Mouse (Mus musculus): Measurements from ENCODE around the gene Sh3tc1. TPM values are rescaled to one million over a fixed set of nuclear protein-coding genes. Genes with fewer than 3 reads are reported as not detected.

Gene Sh3tc1
- polyA plus RNA-seq, 1 experiment = not detected

GRCm38 (mm10) chr5:35713649-35714354, 26.0 kb downstream of the Sh3tc1 start:
- no peak for TF ChIP-seq POLR2A (IDR thresholded peaks at IDR 0.05; ENCODE audit: low read depth, low read length)
- TF ChIP-seq CTCF (IDR thresholded peaks at IDR 0.05; ENCODE audit: borderline replicate concordance, insufficient read depth, low read length) = peak; percentile 95

DNA sequence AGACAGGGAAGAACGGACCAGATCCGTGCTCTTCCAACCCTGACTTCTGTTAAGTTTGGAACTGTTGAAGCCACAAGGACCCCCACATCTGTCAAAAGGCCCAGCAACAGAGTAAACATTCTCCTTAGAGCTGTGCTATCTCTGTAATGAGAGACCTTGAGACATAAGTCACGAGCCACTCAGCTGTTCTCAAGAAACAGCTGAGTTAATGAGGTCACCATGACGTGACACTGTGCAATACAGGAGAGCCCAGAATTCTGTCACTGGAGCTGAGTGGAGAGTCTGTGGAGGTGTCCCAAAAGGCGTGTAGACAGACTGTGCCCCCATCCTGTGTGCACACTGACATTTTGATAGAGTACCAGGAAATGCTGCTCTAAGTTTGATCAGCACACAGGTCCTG, 27.3 kb downstream of the Sh3tc1 start:
- H3K27ac ChIP-seq (ENCODE audit: insufficient read depth, low read length) = no peak overlapping the region
- H3K4me1 ChIP-seq (ENCODE audit: control insufficient read depth, insufficient read depth, low read length) = no peaks in the 10 kb centered on the region
- TF ChIP-seq POLR2A (IDR thresholded peaks at IDR 0.05; ENCODE audit: low read depth, low read length) (no peak), CTCF (IDR thresholded peaks at IDR 0.05; ENCODE audit: borderline replicate concordance, insufficient read depth, low read length) (no peak)
- H3K4me3 ChIP-seq (ENCODE audit: insufficient read depth, low read length) = no peak overlapping the region

More at GRCm38 (mm10) chr5:35713649-35714354, 26.0 kb downstream of the Sh3tc1 start:
- Histone ChIP-seq H3K27ac (ENCODE audit: insufficient read depth, low read length) (no peak overlapping the region), H3K4me3 (ENCODE audit: insufficient read depth, low read length) (no peak overlapping the region), H3K4me1 (ENCODE audit: control insufficient read depth, insufficient read depth, low read length) (no peaks in the 10 kb centered on the region)

- Histone ChIP-seq H3K27ac (ENCODE audit: insufficient read depth, low read length) (no peak overlapping the region), H3K4me1 (ENCODE audit: control insufficient read depth, insufficient read depth, low read length) (no peaks in the 10 kb centered on the region), H3K4me3 (ENCODE audit: insufficient read depth, low read length) (no peak overlapping the region)
- no peak for TF ChIP-seq POLR2A (IDR thresholded peaks at IDR 0.05; ENCODE audit: low read depth, low read length)
- no peak for TF ChIP-seq CTCF (IDR thresholded peaks at IDR 0.05; ENCODE audit: borderline replicate concordance, insufficient read depth, low read length)
These were observed 28.9 kb downstream of the Sh3tc1 start for GRCm38 (mm10) chr5:35710931-35711330.

- TF ChIP-seq POLR2A (IDR thresholded peaks at IDR 0.05; ENCODE audit: low read depth, low read length) (no peak), CTCF (IDR thresholded peaks at IDR 0.05; ENCODE audit: borderline replicate concordance, insufficient read depth, low read length) (no peak)
- no peaks in the 10 kb centered on the region for H3K4me1 ChIP-seq (ENCODE audit: control insufficient read depth, insufficient read depth, low read length)
- H3K4me3 ChIP-seq (ENCODE audit: insufficient read depth, low read length) = no peak overlapping the region
- H3K27ac ChIP-seq (ENCODE audit: insufficient read depth, low read length) = no peak overlapping the region
These were observed 29.3 kb downstream of the Sh3tc1 start for GRCm38 (mm10) chr5:35710481-35710880.

GRCm38 (mm10) chr5:35705411-35705810, 34.4 kb downstream of the Sh3tc1 start:
- Histone ChIP-seq H3K27ac (ENCODE audit: insufficient read depth, low read length) (no peak overlapping the region), H3K4me1 (ENCODE audit: control insufficient read depth, insufficient read depth, low read length) (no peaks in the 10 kb centered on the region), H3K4me3 (ENCODE audit: insufficient read depth, low read length) (no peak overlapping the region)
- TF ChIP-seq CTCF (IDR thresholded peaks at IDR 0.05; ENCODE audit: borderline replicate concordance, insufficient read depth, low read length) (no peak), POLR2A (IDR thresholded peaks at IDR 0.05; ENCODE audit: low read depth, low read length) (no peak)

- H3K4me3 ChIP-seq (ENCODE audit: insufficient read depth, low read length) = no peak overlapping the region
- no peak overlapping the region for H3K27ac ChIP-seq (ENCODE audit: insufficient read depth, low read length)
- TF ChIP-seq CTCF (IDR thresholded peaks at IDR 0.05; ENCODE audit: borderline replicate concordance, insufficient read depth, low read length) (no peak), POLR2A (IDR thresholded peaks at IDR 0.05; ENCODE audit: low read depth, low read length) (no peak)
- no peaks in the 10 kb centered on the region for H3K4me1 ChIP-seq (ENCODE audit: control insufficient read depth, insufficient read depth, low read length)
These were observed 36.0 kb downstream of the Sh3tc1 start for GRCm38 (mm10) chr5:35703814-35704213.

- TF ChIP-seq POLR2A (IDR thresholded peaks at IDR 0.05; ENCODE audit: low read depth, low read length) (no peak), CTCF (IDR thresholded peaks at IDR 0.05; ENCODE audit: borderline replicate concordance, insufficient read depth, low read length) (no peak)
These were observed 36.6 kb downstream of the Sh3tc1 start for GRCm38 (mm10) chr5:35703183-35703582.

DNA sequence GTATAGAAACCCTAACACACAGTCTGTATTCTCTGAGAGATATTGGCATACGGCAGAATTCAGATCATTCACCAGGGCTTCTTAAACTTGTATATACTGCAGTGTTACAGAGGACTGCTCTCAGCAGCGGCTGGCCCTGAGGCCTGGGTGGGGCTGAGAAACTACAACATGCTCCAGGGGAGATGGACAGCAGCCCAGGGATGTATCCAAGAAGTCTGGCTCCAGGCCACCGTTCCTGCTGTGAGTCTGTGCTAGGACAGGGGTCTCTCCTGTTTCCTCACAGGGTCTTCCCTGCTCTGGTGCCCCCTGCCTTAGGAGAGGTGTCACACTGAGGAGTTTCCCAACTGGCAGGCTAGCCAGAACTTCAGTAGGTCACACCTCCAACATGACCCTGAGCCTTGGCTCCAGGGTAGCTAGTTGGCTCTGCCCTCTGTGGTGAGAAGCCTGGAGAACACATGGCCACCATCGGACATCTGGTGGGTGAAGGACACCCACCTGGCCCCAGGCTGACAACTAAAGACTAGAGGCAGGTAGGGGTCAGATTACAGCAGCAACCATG, 37.1 kb downstream of the Sh3tc1 start:
- TF ChIP-seq POLR2A (IDR thresholded peaks at IDR 0.05; ENCODE audit: low read depth, low read length) = no peak
- no peak for TF ChIP-seq CTCF (IDR thresholded peaks at IDR 0.05; ENCODE audit: borderline replicate concordance, insufficient read depth, low read length)
- H3K4me3 ChIP-seq (ENCODE audit: insufficient read depth, low read length) = no peak overlapping the region
- H3K27ac ChIP-seq (ENCODE audit: insufficient read depth, low read length) = no peak overlapping the region
- H3K4me1 ChIP-seq (ENCODE audit: control insufficient read depth, insufficient read depth, low read length) = no peaks in the 10 kb centered on the region

More at GRCm38 (mm10) chr5:35703183-35703582, 36.6 kb downstream of the Sh3tc1 start:
- Histone ChIP-seq H3K27ac (ENCODE audit: insufficient read depth, low read length) (no peak overlapping the region), H3K4me3 (ENCODE audit: insufficient read depth, low read length) (no peak overlapping the region), H3K4me1 (ENCODE audit: control insufficient read depth, insufficient read depth, low read length) (no peaks in the 10 kb centered on the region)

- Histone ChIP-seq H3K4me1 (ENCODE audit: control insufficient read depth, insufficient read depth, low read length) (no peaks in the 10 kb centered on the region), H3K27ac (ENCODE audit: insufficient read depth, low read length) (no peak overlapping the region), H3K4me3 (ENCODE audit: insufficient read depth, low read length) (no peak overlapping the region)
- TF ChIP-seq CTCF (IDR thresholded peaks at IDR 0.05; ENCODE audit: borderline replicate concordance, insufficient read depth, low read length) (peak; percentile 79), POLR2A (IDR thresholded peaks at IDR 0.05; ENCODE audit: low read depth, low read length) (no peak)
These were observed 38.7 kb downstream of the Sh3tc1 start for GRCm38 (mm10) chr5:35701042-35701441.

DNA sequence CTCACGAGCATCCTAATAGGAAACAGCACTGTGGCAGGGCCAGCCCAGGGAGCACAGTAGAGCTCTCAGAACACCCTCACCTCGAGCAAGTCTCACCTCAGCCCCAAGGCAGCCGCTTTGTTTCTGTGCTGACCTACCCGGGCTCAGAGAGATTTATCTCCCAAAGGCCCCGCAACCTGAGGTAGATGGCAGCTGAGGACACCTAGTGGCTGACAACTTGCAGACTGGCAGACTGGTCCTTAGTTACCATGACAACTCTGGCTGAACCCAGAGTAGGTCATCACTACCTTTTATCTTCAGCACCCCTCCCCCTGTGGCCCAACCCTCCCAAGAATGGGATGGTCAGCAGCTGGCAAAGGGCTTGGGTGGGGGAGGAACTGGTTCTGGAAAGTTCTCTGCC, 44.0 kb downstream of the Sh3tc1 start:
- no peaks in the 10 kb centered on the region for H3K4me1 ChIP-seq (ENCODE audit: control insufficient read depth, insufficient read depth, low read length)
- TF ChIP-seq CTCF (IDR thresholded peaks at IDR 0.05; ENCODE audit: borderline replicate concordance, insufficient read depth, low read length) (peak; percentile 68; the same call in 1 of the 2 replicates), POLR2A (IDR thresholded peaks at IDR 0.05; ENCODE audit: low read depth, low read length) (no peak)
- H3K4me3 ChIP-seq (ENCODE audit: insufficient read depth, low read length) = no peak overlapping the region
- no peak overlapping the region for H3K27ac ChIP-seq (ENCODE audit: insufficient read depth, low read length)
